Mouse (Mus musculus) bone marrow, adult 2 months (tissue): ENCODE results near the gene Erg28.

ENCODE experiments used
- CTCF ChIP-seq: fragments of 200-500 bp; IDR thresholded peaks from 2 replicates; pipeline ENCODE4 v1.5.1; 2011; ENCODE audit warnings: low read length, control low read depth; ENCODE audit not compliant: control insufficient read depth, insufficient read depth
- POLR2A ChIP-seq: fragments of 200-500 bp; IDR thresholded peaks from 2 replicates; pipeline ENCODE4 v1.6.1; 2011; ENCODE audit warnings: low read depth, mild to moderate bottlenecking, control low read depth, low read length, borderline replicate concordance; ENCODE audit not compliant: control insufficient read depth

GRCm38 (mm10) chr12:85869423-85869822, 45.1 kb upstream of the Erg28 start:
- TF ChIP-seq CTCF (no peak), POLR2A (no peak)
